Comparison of ENCODE assay signal across 12 mouse cellular contexts in the genomic region with DNA sequence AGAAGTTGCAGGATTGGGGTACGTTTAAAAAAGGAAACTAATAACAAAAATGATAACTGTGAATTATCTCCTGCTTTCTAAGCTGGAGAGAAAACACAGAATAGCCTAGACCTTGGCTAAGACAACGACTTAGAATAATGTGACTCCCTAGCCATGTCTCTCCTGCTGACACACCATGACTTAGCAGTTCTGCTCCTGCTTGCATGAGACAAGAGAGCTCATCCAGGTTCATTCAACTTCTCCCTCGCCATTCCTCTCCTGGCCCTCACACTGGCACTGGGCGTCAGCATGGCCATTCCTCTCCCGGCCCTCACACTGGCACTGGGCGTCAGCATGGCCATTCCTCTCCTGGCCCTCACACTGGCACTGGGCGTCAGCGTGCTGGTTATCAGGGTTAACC. TPM values are rescaled to one million over a fixed set of nuclear protein-coding genes. Genes with fewer than 3 reads are reported as not detected.
DNase-seq lines count a peak whose midpoint lies in the region; ATAC-seq and TF ChIP-seq lines count a peak whose summit lies in the region.
"Had no signal": no experiment of that assay in that cellular context is flagged by ENCODE, and none has a peak within 500 bp of the region (broad histone marks: within the 10 kb centered on the region; RNA-seq: fewer than 3 reads in every experiment).

No protein-coding gene starts in this region.

- no peaks in the 10 kb centered on the region for H3K9me3 ChIP-seq in ES-E14 (ENCODE audit: control insufficient read depth, insufficient read depth, low read depth, low read length)
- H3K9me3 ChIP-seq in liver, embryonic 14.5 days (ENCODE audit: control insufficient read depth, low read length) = no peaks in the 10 kb centered on the region
- H3K9me3 ChIP-seq: kidney, embryonic 15.5 days; midbrain, embryonic 10.5 days; neural tube, embryonic 12.5 days had no signal

- ATAC-seq in liver, embryonic 14.5 days (ENCODE audit: insufficient read depth) = peak; percentile 56

- H3K36me3 ChIP-seq in heart, adult 2 months (ENCODE audit: control insufficient read depth, insufficient read depth, low read length) = peaks cover 15% of the 10 kb centered on the region
- H3K36me3 ChIP-seq in ES-E14 (ENCODE audit: control insufficient read depth, insufficient read depth, low read length, poor library complexity, severe bottlenecking) = peaks cover 5% of the 10 kb centered on the region; the same call in 1 of the 2 replicates
- H3K36me3 ChIP-seq in liver, embryonic 14.5 days (replicated peaks; ENCODE audit: control insufficient read depth, insufficient read depth, low read depth) = peaks cover 25% of the 10 kb centered on the region

- no peak overlapping the region for H3K9ac ChIP-seq in heart, adult 2 months (ENCODE audit: low read depth, low read length)
- H3K9ac ChIP-seq in ES-E14 (ENCODE audit: insufficient read depth, low read depth, low read length, poor library complexity, severe bottlenecking) = no peak overlapping the region
- H3K9ac ChIP-seq in liver, embryonic 14.5 days (replicated peaks) = peak overlapping the region; percentile 55
- H3K9ac ChIP-seq: kidney, embryonic 15.5 days; neural tube, embryonic 12.5 days had no signal

- peaks cover 11% of the 10 kb centered on the region for H3K79me2 ChIP-seq in heart, adult 2 months (replicated peaks; ENCODE audit: control insufficient read depth, insufficient read depth, low read length)

- no peak for TF ChIP-seq CTCF in heart, adult 2 months (IDR thresholded peaks at IDR 0.05)
- TF ChIP-seq CTCF in liver, embryonic 14.5 days (IDR thresholded peaks at IDR 0.05; ENCODE audit: low read depth) = no peak
- TF ChIP-seq CTCF in cerebellum, adult 2 months (IDR thresholded peaks at IDR 0.05; ENCODE audit: borderline replicate concordance, insufficient read depth, low read depth, low read length) = no peak

- 0 out of 2 replicates have a peak, but pooled peaks have one; percentile 11 for TF ChIP-seq EP300 in heart, adult 2 months (IDR thresholded peaks at IDR 0.05; ENCODE audit: insufficient read depth, low read depth, low read length)
- peak; percentile 62 for TF ChIP-seq EP300 in liver, embryonic 14.5 days (IDR thresholded peaks at IDR 0.05; ENCODE audit: low read depth)

- H3K4me1 ChIP-seq in heart, adult 2 months (ENCODE audit: control insufficient read depth, insufficient read depth, low read length) = peaks cover 13% of the 10 kb centered on the region
- peaks cover 0 to 3% of the 10 kb centered on the region in 2 experiments; a peak in 1 of 4 replicates for H3K4me1 ChIP-seq in ES-E14 (ENCODE audit: control insufficient read depth in 2 of 2, insufficient read depth in 2 of 2, low read length in 2 of 2, poor library complexity in 1 of 2)
- H3K4me1 ChIP-seq in liver, embryonic 14.5 days (replicated peaks; ENCODE audit: control insufficient read depth in 2 of 2, insufficient read depth in 2 of 2, low read length in 1 of 2) = peaks cover 47 to 58% of the 10 kb centered on the region in 2 experiments
- no peaks in the 10 kb centered on the region for H3K4me1 ChIP-seq in cerebellum, adult 2 months (ENCODE audit: control insufficient read depth, insufficient read depth, low read length)

- intact Hi-C loops in heart, adult 2 months (cut with DNase I) = loop anchor here (10.0 kb wide), 1 partner anchor 315 kb away; a partner anchor contains a TSS

- no peak overlapping the region for H3K4me3 ChIP-seq in heart, adult 2 months
- no peak overlapping the region for H3K4me3 ChIP-seq in ES-E14 (ENCODE audit: insufficient read depth in 1 of 2, low read depth in 1 of 2, low read length in 2 of 2, poor library complexity in 1 of 2, severe bottlenecking in 1 of 2)
- H3K4me3 ChIP-seq in liver, embryonic 14.5 days (ENCODE audit: insufficient read depth in 1 of 2, low read depth in 2 of 2, low read length in 2 of 2) = peak overlapping the region; percentile 16 to 45
- no peak overlapping the region for H3K4me3 ChIP-seq in cerebellum, adult 2 months (replicated peaks; ENCODE audit: insufficient read depth, low read depth, low read length)
- H3K4me3 ChIP-seq: kidney, embryonic 15.5 days; midbrain, embryonic 10.5 days; neural tube, embryonic 12.5 days had no signal

- WGBS in heart, adult 2 months = 50% methylated on average over 8 of the region's 8 CpGs
- WGBS in liver, embryonic 14.5 days (ENCODE audit: insufficient replicate concordance) = 19% methylated on average over 8 of the region's 8 CpGs
- WGBS in cerebellum, adult 2 months = 82% methylated on average over 8 of the region's 8 CpGs

- H3K4me2 ChIP-seq in liver, embryonic 14.5 days (ENCODE audit: low read depth) = peak overlapping the region; percentile 83
- H3K4me2 ChIP-seq: kidney, embryonic 15.5 days; neural tube, embryonic 12.5 days had no signal

- no peak for DNase-seq in heart, adult 2 months
- DNase-seq in heart, postnatal 4 days = no peak
- DNase-seq in ES-E14 (ENCODE audit: low read depth, low spot score) = no peak
- DNase-seq in c-Kit-positive CD71-positive TER-119-negative erythroid progenitor cells, embryonic 14.5 days (ENCODE audit: low read depth) = peak; percentile 62
- DNase-seq in liver, embryonic 14.5 days (ENCODE audit: low read depth in 3 of 3, low spot score in 3 of 3) = peak; percentile 81 to 87 (median 82)
- DNase-seq in natural killer cell, adult 2 months (ENCODE audit: low spot score in 2 of 2) = no peak
- DNase-seq in urinary bladder, postnatal 14 days (ENCODE audit: low spot score) = no peak
- no peak for DNase-seq in cerebellum, adult 2 months
- DNase-seq: cerebellum, adult 11-12 months had no signal

- in situ Hi-C loops in ES-E14 (cut with MboI; ENCODE audit: low sequenced_read_pairs in 2 of 2, unreplicated experiment in 2 of 2) = no loop called here

- peak overlapping the region; percentile 29; the same call in 1 of the 2 replicates for H3K27ac ChIP-seq in heart, adult 2 months
- peak overlapping the region; percentile 70; the same call in 1 of the 2 replicates for H3K27ac ChIP-seq in ES-E14 (ENCODE audit: insufficient read depth, low read depth, low read length, poor library complexity, severe bottlenecking)
- H3K27ac ChIP-seq in liver, embryonic 14.5 days = peak overlapping the region; percentile 85
- no peak overlapping the region for H3K27ac ChIP-seq in cerebellum, adult 2 months (ENCODE audit: insufficient read depth, low read length)
- H3K27ac ChIP-seq: kidney, embryonic 15.5 days; midbrain, embryonic 10.5 days; neural tube, embryonic 12.5 days had no signal

- no peak for TF ChIP-seq POLR2A in heart, adult 2 months (IDR thresholded peaks at IDR 0.05; ENCODE audit: insufficient read depth, low read depth, low read length)
- no peak for TF ChIP-seq POLR2A in cerebellum, adult 2 months (IDR thresholded peaks at IDR 0.05; ENCODE audit: borderline replicate concordance, insufficient read depth, low read length)

- no peaks in the 10 kb centered on the region for H3K27me3 ChIP-seq in heart, adult 2 months (ENCODE audit: control insufficient read depth, insufficient read depth, low read length)
- H3K27me3 ChIP-seq in liver, embryonic 14.5 days (ENCODE audit: control insufficient read depth, insufficient read depth, low read length) = no peaks in the 10 kb centered on the region
- no peaks in the 10 kb centered on the region for H3K27me3 ChIP-seq in cerebellum, adult 2 months (ENCODE audit: control insufficient read depth, insufficient read depth, low read length)
- H3K27me3 ChIP-seq: kidney, embryonic 15.5 days; neural tube, embryonic 12.5 days had no signal

TF ChIP-seq in ES-E14, 5 proteins besides CTCF, POLR2A, EP300 and RAD21:
- TF ChIP-seq MAFK (IDR thresholded peaks at IDR 0.05; ENCODE audit: insufficient read depth, low read depth, low read length) (peak; percentile 88), ZNF384 (IDR thresholded peaks at IDR 0.05; ENCODE audit: low read depth, low read length) (no peak)

RNA-seq across cellular contexts. Expression of a gene that starts 4.7 kb away (rescaled TPM):
- total RNA-seq in heart, adult 2 months (2021) = 100 to 1,000 TPM; 236 to 262 TPM
- 122 and 158 TPM in 2 replicates for polyA plus RNA-seq in heart, adult 2 months (2012; rRNA removed)
- total RNA-seq in heart, postnatal 4 days (2021) = 100 to 1,000 TPM; 121 to 134 TPM
- 13.1 and 23.0 TPM in 2 replicates for total RNA-seq in ES-E14 (2012; rRNA removed)
- 86.1 and 90.2 TPM in 2 replicates for polyA plus RNA-seq in liver, embryonic 14.5 days (2012; rRNA removed)
- polyA plus RNA-seq in liver, embryonic 14.5 days (2014; fragmentation: Nextera tagmentation; extraction: Ambion mirVana) = 155 and 161 TPM in 2 replicates
- polyA plus RNA-seq in cerebellum, adult 2 months (2012; rRNA removed) = 47.6 and 49.1 TPM in 2 replicates

Comparison
In these comparisons a context has a peak if more than half of its experiments do, and no peak if none do; other contexts are left out.
1. DNase-seq: peak in c-Kit-positive CD71-positive TER-119-negative erythroid progenitor cells, embryonic 14.5 days (single experiment) and liver, embryonic 14.5 days (3 of 3); none in heart, adult 2 months (0 of 2), heart, postnatal 4 days (single experiment), ES-E14 (single experiment), natural killer cell, adult 2 months (0 of 2), urinary bladder, postnatal 14 days (single experiment) and cerebellum, adult 2 months (0 of 2).
2. H3K4me3 ChIP-seq: peak in liver, embryonic 14.5 days (2 of 2); none in heart, adult 2 months (single experiment), ES-E14 (0 of 2) and cerebellum, adult 2 months (single experiment).